Mouse (Mus musculus) ovary, postnatal 10 days (tissue): Measurements from ENCODE around the gene Fto.

ENCODE experiments used
- DNase-seq: peaks from one replicate; pipeline ENCODE4 v3.0.0; 2022; ENCODE audit warnings: low spot score

Fto gene

GRCm38 (mm10) chr8:91390369-91391020 lies 77.2 kb downstream of the Fto start:
- DNase-seq = no peak

DNA sequence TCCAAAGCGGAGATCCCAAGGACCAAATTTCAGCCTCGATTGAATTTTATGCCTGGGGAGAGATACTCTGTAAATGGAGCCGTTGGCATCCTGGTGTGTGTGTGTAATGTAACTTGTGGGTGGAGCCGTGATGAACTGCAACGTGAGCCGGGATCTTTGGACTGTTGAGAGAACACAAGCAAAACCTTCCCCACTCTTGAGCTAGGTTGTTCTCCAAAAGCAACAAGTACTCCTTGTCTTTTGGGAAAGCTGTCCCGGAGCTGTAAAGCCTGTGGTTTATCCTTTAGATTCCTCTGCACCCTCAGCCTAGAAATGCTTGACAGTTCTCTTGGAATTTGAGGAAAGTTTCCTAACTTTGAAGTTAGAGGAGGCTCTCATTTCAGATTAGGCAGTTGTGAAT lies 78.9 kb downstream of the Fto start:
- no peak for DNase-seq

DNA sequence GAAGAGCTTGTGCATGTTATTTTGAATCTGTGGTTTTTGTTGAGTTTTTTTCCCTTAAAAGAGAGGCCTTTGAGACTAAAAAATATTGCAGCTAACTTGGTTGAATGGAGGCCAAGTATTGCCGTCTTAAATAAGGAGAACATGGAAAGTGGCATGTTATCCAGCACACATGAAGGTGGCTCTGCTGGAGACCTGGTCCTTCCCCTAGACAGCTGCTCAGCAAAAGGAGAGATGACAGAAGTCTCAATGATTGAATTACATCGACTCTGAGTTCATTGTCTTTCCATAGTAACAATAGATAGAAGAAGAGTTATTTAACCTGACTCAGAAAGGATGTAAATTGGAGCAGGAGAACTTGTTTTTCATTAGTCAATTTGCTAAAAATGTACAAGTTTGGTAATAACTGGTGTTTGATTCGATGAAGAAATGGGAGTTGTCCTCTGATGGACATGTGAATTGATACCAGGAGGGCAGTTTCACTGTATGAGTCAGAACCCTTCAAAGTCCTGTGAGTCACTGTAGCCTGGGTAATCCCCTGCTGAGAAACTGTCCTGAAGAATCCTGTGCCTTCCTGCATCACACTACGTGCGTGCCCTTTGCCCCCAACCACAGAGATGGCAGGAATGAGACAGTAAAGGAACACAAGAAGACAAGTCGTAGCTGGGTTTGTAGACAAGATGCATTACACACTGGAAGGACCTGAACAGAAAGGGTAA lies 82.2 kb downstream of the Fto start:
- DNase-seq = no peak

GRCm38 (mm10) chr8:91398053-91398452 lies 84.7 kb downstream of the Fto start:
- DNase-seq = no peak

- DNase-seq = no peak
These were observed 90.0 kb downstream of the Fto start for GRCm38 (mm10) chr8:91402980-91403975.

GRCm38 (mm10) chr8:91404311-91404710 lies 91.0 kb downstream of the Fto start:
- DNase-seq = no peak

- DNase-seq = no peak
These were observed 91.8 kb downstream of the Fto start for GRCm38 (mm10) chr8:91405099-91405498.

GRCm38 (mm10) chr8:91406624-91407290 lies 93.4 kb downstream of the Fto start:
- DNase-seq = no peak

GRCm38 (mm10) chr8:91407880-91408279 lies 94.6 kb downstream of the Fto start:
- no peak for DNase-seq

- DNase-seq = no peak
These were observed 96.7 kb downstream of the Fto start for GRCm38 (mm10) chr8:91410007-91410406.

GRCm38 (mm10) chr8:91424491-91425074 lies 111.3 kb downstream of the Fto start:
- no peak for DNase-seq

- no peak for DNase-seq
These were observed 112.0 kb downstream of the Fto start for GRCm38 (mm10) chr8:91425251-91425866.

DNA sequence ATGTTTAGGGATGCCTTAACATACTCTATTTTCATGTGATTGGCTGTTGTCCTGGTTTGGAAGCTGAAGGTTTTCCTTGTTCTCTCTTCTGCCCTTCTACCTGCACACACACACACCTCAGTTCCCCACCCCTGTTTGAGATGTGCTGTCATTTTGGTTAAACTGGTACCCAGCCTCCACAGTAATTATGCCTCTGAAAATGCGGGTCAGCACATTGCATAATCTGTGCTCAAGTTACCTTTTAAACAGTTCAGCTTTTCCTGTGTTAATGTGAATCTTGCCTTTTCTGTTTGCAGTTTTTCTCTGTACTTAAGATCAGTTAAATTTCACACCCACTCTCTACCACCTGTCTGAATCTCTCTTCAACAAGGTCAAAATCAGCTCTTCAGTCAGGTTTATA lies 113.2 kb downstream of the Fto start:
- DNase-seq = no peak

- DNase-seq = no peak
These were observed 117.1 kb downstream of the Fto start for GRCm38 (mm10) chr8:91430333-91430940.

DNA sequence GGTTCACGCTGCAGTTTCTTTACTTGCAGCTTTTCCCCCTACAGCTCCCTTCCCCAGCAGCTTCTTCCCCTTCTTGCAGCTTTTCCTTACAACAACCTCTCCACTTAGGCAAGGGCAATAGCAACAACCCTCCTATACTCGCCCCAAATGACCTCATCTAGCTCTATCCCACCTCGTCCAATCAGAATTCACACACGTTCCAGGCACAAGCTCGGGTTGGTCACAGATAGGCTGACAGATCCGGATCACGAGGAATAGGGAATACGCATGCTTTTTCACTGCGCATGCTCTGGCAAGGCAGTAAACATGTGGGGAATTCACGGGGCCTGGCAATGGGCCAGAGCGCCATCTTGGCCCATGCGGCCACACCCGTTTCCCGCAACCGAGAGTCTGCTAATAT lies 122.7 kb downstream of the Fto start:
- no peak for DNase-seq

DNA sequence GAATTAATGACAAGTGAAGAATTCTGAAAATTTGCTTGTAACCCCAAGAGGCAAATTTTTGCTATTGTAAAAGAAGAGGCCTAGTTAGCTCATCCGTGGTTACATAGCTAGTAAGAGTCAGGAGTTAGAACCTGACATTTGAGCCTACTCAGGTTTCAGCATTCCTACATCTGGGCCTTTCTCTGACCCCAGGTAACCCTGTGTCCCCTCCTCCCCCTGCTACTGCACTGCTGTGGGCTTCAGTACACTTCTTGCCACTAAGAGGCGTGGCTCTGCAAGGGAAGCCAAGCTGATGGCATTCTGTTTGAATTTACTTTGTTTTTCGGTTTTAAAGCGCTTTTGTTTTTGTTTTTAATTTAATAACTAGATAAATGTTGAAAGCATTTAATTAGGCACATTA lies 130.6 kb downstream of the Fto start:
- no peak for DNase-seq

GRCm38 (mm10) chr8:91444636-91445410 lies 131.5 kb downstream of the Fto start:
- no peak for DNase-seq

- DNase-seq = no peak
These were observed 132.2 kb downstream of the Fto start for GRCm38 (mm10) chr8:91445516-91445915.

DNA sequence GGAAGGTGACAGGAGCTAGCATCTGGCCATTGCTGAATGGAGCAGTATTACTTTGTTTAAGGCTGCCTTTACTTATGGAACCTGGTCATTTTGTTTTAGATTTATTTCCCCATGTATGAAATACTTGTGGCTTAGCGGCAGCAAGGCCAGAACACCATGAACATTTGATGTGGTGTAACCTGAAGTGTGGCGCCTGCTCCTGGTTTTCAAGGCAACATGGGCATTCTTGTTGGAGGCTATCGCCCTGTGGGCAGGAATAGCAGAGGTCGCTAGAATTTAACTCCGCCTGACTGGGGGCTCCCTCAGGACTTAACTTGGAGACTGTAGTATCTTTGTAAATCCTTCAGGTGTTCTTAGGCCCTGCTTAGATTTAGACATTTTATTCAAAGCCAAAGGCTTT lies 132.7 kb downstream of the Fto start:
- DNase-seq = no peak
